Mouse (Mus musculus) liver, embryonic 12.5 days (tissue): Measurements from ENCODE around the gene Pnpla6. TPM values are rescaled to one million over a fixed set of nuclear protein-coding genes. Genes with fewer than 3 reads are reported as not detected.

Experiments used
- ATAC-seq: fragments of 200-750 bp; cut with Nextera tagmentation; 2 replicates; pipeline ENCODE4 v1.8.0; 2017; ENCODE audit warnings: moderate number of reproducible peaks, mild to moderate bottlenecking, moderate library complexity
- H3K27ac ChIP-seq: fragments of 300-500 bp; sonication (generic); 2 replicates; pipeline ENCODE4 v1.5.1; 2016; ENCODE audit warnings: mild to moderate bottlenecking
- H3K27me3 ChIP-seq: fragments of 300-500 bp; sonication (generic); replicated peaks from 2 replicates; pipeline ENCODE4 v1.6.1; 2016; ENCODE audit warnings: mild to moderate bottlenecking, moderate library complexity
- H3K36me3 ChIP-seq: fragments of 300-500 bp; sonication (generic); 2 replicates; pipeline ENCODE4 v1.6.1; 2016; ENCODE audit warnings: mild to moderate bottlenecking, moderate library complexity
- H3K4me1 ChIP-seq: fragments of 300-500 bp; sonication (generic); 2 replicates; pipeline ENCODE4 v1.6.1; 2016
- H3K4me2 ChIP-seq: fragments of 300-500 bp; sonication (generic); 2 replicates; pipeline ENCODE4 v1.6.1; 2016; ENCODE audit warnings: mild to moderate bottlenecking, moderate library complexity
- H3K4me3 ChIP-seq: fragments of 300-500 bp; sonication (generic); 2 replicates; pipeline ENCODE4 v1.5.1; 2016; ENCODE audit warnings: mild to moderate bottlenecking, moderate library complexity
- H3K9ac ChIP-seq: fragments of 300-500 bp; sonication (generic); 2 replicates; pipeline ENCODE4 v1.6.1; 2016; ENCODE audit warnings: mild to moderate bottlenecking, moderate library complexity
- H3K9me3 ChIP-seq: fragments of 300-500 bp; sonication (generic); replicated peaks from 2 replicates; pipeline ENCODE4 v1.6.1; 2016; ENCODE audit warnings: mild to moderate bottlenecking, moderate library complexity
- WGBS: fragments of 180-500 bp; shearing (Covaris S2); methylation state at CpG from one replicate; pipeline ENCODE4 v1.1.7; 2016; ENCODE audit not compliant: insufficient replicate concordance; 5-methylcytosine and 5-hydroxymethylcytosine counted together
- polyA plus RNA-seq: library from polyadenylated mRNA; unstranded; fragments of >200 nt; fragmentation: Nextera tagmentation; extraction: Ambion mirVana; gene quantifications from 2 replicates; pipeline ENCODE4 v1.2.1, GENCODE M21; 2016

Pnpla6 gene
- polyA plus RNA-seq, 1 experiment from 2014 or later: 14.7 TPM

DNA sequence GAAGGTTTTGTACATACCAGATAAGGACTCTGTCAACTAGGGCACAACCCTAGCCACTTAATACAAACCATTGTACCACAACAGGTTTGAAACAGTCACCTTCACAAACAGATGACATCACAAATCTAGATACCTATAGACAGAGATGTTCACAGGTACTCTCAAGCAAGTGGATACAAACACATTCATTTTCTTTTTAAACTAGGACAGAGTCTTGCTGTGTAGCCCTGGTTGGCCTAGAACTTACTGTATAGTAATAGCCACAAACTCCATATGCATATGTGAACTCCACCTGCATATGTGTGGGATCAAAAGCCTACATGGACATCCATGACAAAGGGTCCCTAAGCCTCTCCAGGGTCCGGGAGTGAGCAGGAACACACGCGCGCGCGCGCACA lies 71.8 kb downstream of the Pnpla6 start, which contains the start of gene Camsap3:
Gene Camsap3, plus strand, starts transcription at position 301 of the 398 bp plus-strand sequence.
- Histone ChIP-seq H3K36me3 (no peaks in the 10 kb centered on the region), H3K4me1 (peaks cover 32% of the 10 kb centered on the region), H3K4me3 (peak within 1 kb of the TSS; percentile 67), H3K9ac (peak within 1 kb of the TSS; percentile 64), H3K4me2 (peak within 1 kb of the TSS; percentile 93), H3K27me3 (peaks cover 19% of the 10 kb centered on the region), H3K9me3 (no peaks in the 10 kb centered on the region), H3K27ac (peak within 1 kb of the TSS; percentile 37; the same call in 1 of the 2 replicates)
- no peak; the same call in 1 of the 2 replicates for ATAC-seq
- whole genome bisulfite sequencing: 16% methylated on average over 7 of the region's 7 CpGs

DNA sequence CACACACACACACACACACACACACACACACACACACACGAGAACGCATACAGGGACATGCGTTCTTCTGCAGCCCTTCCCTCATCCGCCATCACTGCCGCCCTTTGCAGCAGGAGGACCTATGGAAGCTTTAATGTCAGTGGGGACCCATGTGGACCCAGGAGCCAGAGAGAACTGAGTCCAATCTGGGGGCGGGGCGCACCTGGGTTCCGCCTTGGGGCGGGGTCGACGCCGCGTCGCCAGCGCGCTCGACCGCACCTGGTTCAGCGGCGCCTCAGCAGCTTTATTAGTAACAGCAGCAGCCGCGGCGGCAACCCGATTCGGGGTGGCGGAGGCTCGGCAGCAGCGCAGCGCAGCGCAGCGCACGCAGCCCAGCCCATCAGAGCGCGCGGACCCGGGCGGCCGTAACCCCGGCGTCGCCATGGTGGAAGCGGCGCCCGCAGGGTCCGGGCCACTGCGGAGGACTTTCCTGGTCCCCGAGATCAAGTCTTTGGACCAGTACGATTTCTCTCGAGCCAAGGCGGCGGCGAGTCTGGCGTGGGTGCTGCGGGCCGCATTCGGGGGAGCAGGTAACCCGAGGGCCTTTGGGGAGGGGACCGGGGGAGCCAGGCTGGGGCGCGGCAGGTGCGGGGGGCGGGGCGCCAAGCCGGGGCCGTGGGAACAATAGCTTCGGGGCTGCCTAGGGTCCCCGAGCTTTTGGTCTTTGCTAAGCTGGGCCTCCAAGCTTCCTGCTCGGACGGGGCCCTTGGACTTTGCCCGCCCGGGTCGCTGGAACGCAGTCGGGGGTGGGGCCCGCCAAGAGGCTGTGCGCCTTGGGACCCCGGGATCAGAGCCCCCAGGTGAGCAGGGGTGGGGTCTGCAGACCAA lies 72.4 kb downstream of the Pnpla6 start:
- peak overlapping the region; percentile 37; the same call in 1 of the 2 replicates for H3K27ac ChIP-seq
- H3K4me1 ChIP-seq: peaks cover 32% of the 10 kb centered on the region
- peak; percentile 68 for ATAC-seq
- H3K4me2 ChIP-seq: peak overlapping the region; percentile 93
- H3K36me3 ChIP-seq: no peaks in the 10 kb centered on the region
- 3% methylated on average over 75 of the region's 77 CpGs for WGBS
- peaks cover 19% of the 10 kb centered on the region for H3K27me3 ChIP-seq
- H3K9me3 ChIP-seq: no peaks in the 10 kb centered on the region
- H3K4me3 ChIP-seq: peak overlapping the region; percentile 67
- peak overlapping the region; percentile 64 for H3K9ac ChIP-seq

DNA sequence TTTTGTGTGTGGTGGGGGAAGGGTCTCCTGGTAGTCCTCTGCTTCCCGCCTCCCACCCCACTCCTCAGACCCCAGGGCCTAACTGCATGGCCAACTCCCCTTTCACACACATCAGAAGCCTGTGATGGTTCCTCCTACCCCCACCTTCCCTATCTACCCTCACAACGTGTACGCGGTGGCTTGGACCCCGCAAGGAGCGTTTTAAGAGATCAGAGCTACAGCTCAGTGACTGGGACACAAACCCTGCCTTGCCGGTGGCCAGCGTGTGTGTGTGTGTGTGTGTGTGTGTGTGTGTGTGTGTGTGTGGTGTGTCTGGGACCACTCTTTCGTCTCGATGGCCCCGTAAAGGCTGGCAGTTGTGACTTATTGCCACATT lies 73.1 kb downstream of the Pnpla6 start:
- Histone ChIP-seq H3K4me3 (peak overlapping the region; percentile 67), H3K4me1 (peaks cover 32% of the 10 kb centered on the region), H3K27me3 (peaks cover 19% of the 10 kb centered on the region), H3K4me2 (peak overlapping the region; percentile 93), H3K27ac (no peak overlapping the region), H3K9me3 (no peaks in the 10 kb centered on the region), H3K36me3 (no peaks in the 10 kb centered on the region), H3K9ac (peak overlapping the region; percentile 64)
- peak; percentile 28; the same call in 1 of the 2 replicates for ATAC-seq
- 19% methylated on average over 11 of the region's 11 CpGs for WGBS

DNA sequence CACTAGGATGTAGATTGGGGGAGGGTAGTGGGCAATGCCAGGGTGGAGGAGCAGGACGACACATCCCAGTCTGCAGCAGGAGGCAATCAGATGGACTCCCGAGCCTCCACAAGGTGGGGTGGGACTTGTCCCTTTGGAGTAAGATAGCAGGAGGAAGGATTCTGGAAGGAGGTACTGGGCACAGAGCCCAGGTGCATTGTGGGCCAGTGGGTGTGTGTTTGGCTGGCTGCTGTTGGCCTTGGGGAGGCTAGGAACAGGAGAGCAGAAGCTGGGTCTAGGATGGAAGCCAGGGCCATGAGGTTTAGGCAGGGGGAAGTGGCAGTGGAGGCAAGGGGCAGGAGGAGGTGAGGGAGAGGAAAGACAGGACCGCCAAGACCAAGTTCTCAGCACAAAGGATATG lies 78.3 kb downstream of the Pnpla6 start:
- 50% methylated on average over 3 of the region's 3 CpGs for whole genome bisulfite sequencing
- no peak overlapping the region for H3K4me2 ChIP-seq
- peaks cover 4% of the 10 kb centered on the region; the same call in 1 of the 2 replicates for H3K27me3 ChIP-seq
- no peak overlapping the region for H3K4me3 ChIP-seq
- H3K9ac ChIP-seq: no peak overlapping the region
- H3K4me1 ChIP-seq: peaks cover 4% of the 10 kb centered on the region
- no peak overlapping the region for H3K27ac ChIP-seq
- no peaks in the 10 kb centered on the region for H3K9me3 ChIP-seq
- no peak for ATAC-seq
- no peaks in the 10 kb centered on the region for H3K36me3 ChIP-seq

Other genes starting within 250 kb of the Pnpla6 start
- gene Insr, start 235.8 kb upstream of the Pnpla6 start, polyA plus RNA-seq: 18.1 and 20.1 TPM in 2 replicates
- 0.81 and 0.87 TPM in 2 replicates for gene A430078G23Rik, start 162.0 kb upstream of the Pnpla6 start, polyA plus RNA-seq
- gene Arhgef18, start 122.4 kb upstream of the Pnpla6 start, polyA plus RNA-seq: 4.1 and 4.4 TPM in 2 replicates
- gene Pex11g, start 47.7 kb upstream of the Pnpla6 start, polyA plus RNA-seq: 3.4 and 3.6 TPM in 2 replicates
- 0.08 TPM in 1 of 2 replicates, not detected in the other for gene Tex45, start 44.5 kb upstream of the Pnpla6 start, polyA plus RNA-seq
- gene Zfp358, start 22.2 kb upstream of the Pnpla6 start, polyA plus RNA-seq: 7.9 and 8.1 TPM in 2 replicates
- 25.7 and 26.9 TPM in 2 replicates for gene Mcoln1, start 14.9 kb upstream of the Pnpla6 start, polyA plus RNA-seq
- 2.3 and 2.9 TPM in 2 replicates for gene C330021F23Rik, start 52.6 kb downstream of the Pnpla6 start, polyA plus RNA-seq
- 2.0 and 2.2 TPM in 2 replicates for gene Camsap3, start 71.9 kb downstream of the Pnpla6 start, polyA plus RNA-seq
- 42.8 and 43.2 TPM in 2 replicates for gene Xab2, start 105.9 kb downstream of the Pnpla6 start, polyA plus RNA-seq
- gene Pet100, start 106.2 kb downstream of the Pnpla6 start, polyA plus RNA-seq: 97.5 and 101 TPM in 2 replicates
- 0.11 TPM in 1 of 2 replicates, not detected in the other for gene Pcp2, start 110.2 kb downstream of the Pnpla6 start, polyA plus RNA-seq
- 71.7 and 76.5 TPM in 2 replicates for gene Stxbp2, start 115.6 kb downstream of the Pnpla6 start, polyA plus RNA-seq
- 0.14 and 0.20 TPM in 2 replicates for gene Retn, start 140.4 kb downstream of the Pnpla6 start, polyA plus RNA-seq
- gene Mcemp1, start 150.4 kb downstream of the Pnpla6 start, polyA plus RNA-seq: 0.91 and 0.97 TPM in 2 replicates
- 2.8 and 3.2 TPM in 2 replicates for gene Fcor, start 157.0 kb downstream of the Pnpla6 start, polyA plus RNA-seq
- 22.1 and 22.8 TPM in 2 replicates for gene Trappc5, start 160.9 kb downstream of the Pnpla6 start, polyA plus RNA-seq
- gene Fcer2a, start 178.8 kb downstream of the Pnpla6 start, polyA plus RNA-seq: 0.07 TPM in 1 of 2 replicates, not detected in the other
- 1.4 and 1.8 TPM in 2 replicates for gene Clec4g, start 205.3 kb downstream of the Pnpla6 start, polyA plus RNA-seq
- 0.14 and 0.24 TPM in 2 replicates for gene Cd209a, start 233.6 kb downstream of the Pnpla6 start, polyA plus RNA-seq